Mouse (Mus musculus) liver, embryonic 14.5 days (tissue): ENCODE data around the gene Slc16a4. TPM values are rescaled to one million over a fixed set of nuclear protein-coding genes. Genes with fewer than 3 reads are reported as not detected.

Experiments
- ATAC-seq: fragments of 200-750 bp; cut with Nextera tagmentation; 2 replicates; pipeline ENCODE4 v1.8.0; 2017; ENCODE audit warnings: moderate number of reproducible peaks, mild to moderate bottlenecking, moderate library complexity; ENCODE audit not compliant: insufficient read depth
- DNase-seq, 3 experiments: peaks; one replicate each; pipeline ENCODE4 v3.0.0-alpha.2; 2012 to 2013; ENCODE audit warnings: low read depth in 3 of 3, low spot score in 3 of 3
- H3K27ac ChIP-seq: fragments of 300-500 bp; sonication (generic); 2 replicates; pipeline ENCODE4 v1.5.1; 2014; ENCODE audit warnings: moderate library complexity, mild to moderate bottlenecking, control low read depth, inconsistent platforms
- H3K27me3 ChIP-seq: fragments of 300-500 bp; sonication (generic); 2 replicates; pipeline ENCODE4 v1.6.1; 2014; ENCODE audit warnings: mild to moderate bottlenecking, low read length, moderate library complexity; ENCODE audit not compliant: control insufficient read depth, insufficient read depth
- H3K36me3 ChIP-seq: fragments of 300-500 bp; sonication (generic); replicated peaks from 2 replicates; pipeline ENCODE4 v1.6.1; 2014; ENCODE audit warnings: low read depth; ENCODE audit not compliant: control insufficient read depth, insufficient read depth
- H3K4me1 ChIP-seq, 2 experiments: fragments of 200-500 bp in 1 of 2; fragments of 300-500 bp in 1 of 2; sonication (generic) in 1 of 2; replicated peaks; 2 replicates each; pipeline ENCODE4 v1.6.1; 2012 to 2014; ENCODE audit warnings: antibody characterized with exemption in 1 of 2, inconsistent platforms in 1 of 2, low read length in 1 of 2; ENCODE audit not compliant: control insufficient read depth in 2 of 2, insufficient read depth in 2 of 2
- H3K4me2 ChIP-seq: fragments of 300-500 bp; sonication (generic); 2 replicates; pipeline ENCODE4 v1.6.1; 2014; ENCODE audit warnings: low read depth, mild to moderate bottlenecking, control low read depth, moderate library complexity
- H3K4me3 ChIP-seq, 2 experiments: fragments of 200-500 bp in 1 of 2; fragments of 300-500 bp in 1 of 2; sonication (generic) in 1 of 2; 2 replicates each; pipeline ENCODE4 v1.5.1; 2012 to 2014; ENCODE audit warnings: low read depth in 2 of 2, low read length in 2 of 2, mild to moderate bottlenecking in 2 of 2, control low read depth in 1 of 2, inconsistent platforms in 1 of 2, moderate library complexity in 1 of 2; ENCODE audit not compliant: insufficient read depth in 1 of 2
- H3K9ac ChIP-seq: fragments of 300-500 bp; sonication (generic); replicated peaks from 2 replicates; pipeline ENCODE4 v1.6.1; 2014; ENCODE audit warnings: mild to moderate bottlenecking, control low read depth, moderate library complexity
- H3K9me3 ChIP-seq: fragments of 300-500 bp; sonication (generic); 2 replicates; pipeline ENCODE4 v1.6.1; 2016; ENCODE audit warnings: low read length, mixed read lengths; ENCODE audit not compliant: control insufficient read depth
- CTCF ChIP-seq: IDR thresholded peaks from 2 replicates; pipeline ENCODE4 v1.5.1; 2016; ENCODE audit warnings: antibody characterized with exemption, low read depth, control low read depth
- EP300 ChIP-seq: IDR thresholded peaks from 2 replicates; pipeline ENCODE4 v1.6.1; 2016; ENCODE audit warnings: antibody characterized with exemption, low read depth
- WGBS: fragments of 180-500 bp; shearing (Covaris S2); extraction: QIAGEN DNeasy Blood & Tissue Kit; methylation state at CpG from one replicate; pipeline ENCODE4 v1.1.7; 2014; ENCODE audit not compliant: insufficient replicate concordance; 5-methylcytosine and 5-hydroxymethylcytosine counted together
- polyA plus RNA-seq, 2 experiments: library from polyadenylated mRNA; depleted of rRNA in 1 of 2; stranded (reverse) in 1 of 2; unstranded in 1 of 2; fragments of >200 nt; fragmentation: Nextera tagmentation in 1 of 2; extraction: Ambion mirVana in 1 of 2; gene quantifications; 2 replicates each; pipeline versions ENCODE4 v1.2.1 to v1.2.3; 2012 to 2014

Gene Slc16a4
- polyA plus RNA-seq, 2 experiments = 0.03 to 0.30 TPM

GRCm38 (mm10) chr3:107260956-107261850 is 29.8 kb upstream of the Slc16a4 start:
- no peak for ATAC-seq
- no peak overlapping the region for H3K27ac ChIP-seq
- no peak for DNase-seq

GRCm38 (mm10) chr3:107261851-107262165 is 29.2 kb upstream of the Slc16a4 start:
- H3K4me1 ChIP-seq = no peaks in the 10 kb centered on the region
- TF ChIP-seq CTCF = no peak
- no peak for TF ChIP-seq EP300
- H3K9ac ChIP-seq = no peak overlapping the region
- H3K27me3 ChIP-seq = no peaks in the 10 kb centered on the region
- 58% methylated on average over 7 of the region's 7 CpGs for WGBS
- no peak overlapping the region for H3K4me3 ChIP-seq
- H3K4me2 ChIP-seq = no peak overlapping the region
- ATAC-seq (no peak), DNase-seq (no peak)
- H3K9me3 ChIP-seq = no peaks in the 10 kb centered on the region
- no peak overlapping the region for H3K27ac ChIP-seq
- H3K36me3 ChIP-seq = no peaks in the 10 kb centered on the region

More at GRCm38 (mm10) chr3:107260956-107261850, 29.8 kb upstream of the Slc16a4 start:
- WGBS = 50% methylated on average over 8 of the region's 8 CpGs
- H3K4me3 ChIP-seq = no peak overlapping the region
- H3K27me3 ChIP-seq = no peaks in the 10 kb centered on the region
- no peak overlapping the region for H3K9ac ChIP-seq
- H3K36me3 ChIP-seq = no peaks in the 10 kb centered on the region
- no peaks in the 10 kb centered on the region for H3K9me3 ChIP-seq
- TF ChIP-seq EP300 (no peak), CTCF (no peak)
- H3K4me2 ChIP-seq = no peak overlapping the region
- no peaks in the 10 kb centered on the region for H3K4me1 ChIP-seq

GRCm38 (mm10) chr3:107266814-107267345 is 24.1 kb upstream of the Slc16a4 start:
- Histone ChIP-seq H3K9me3 (no peaks in the 10 kb centered on the region), H3K4me3 (no peak overlapping the region), H3K27ac (no peak overlapping the region), H3K27me3 (no peaks in the 10 kb centered on the region), H3K4me1 (no peaks in the 10 kb centered on the region), H3K9ac (no peak overlapping the region), H3K36me3 (no peaks in the 10 kb centered on the region), H3K4me2 (no peak overlapping the region)
- 64% methylated on average over 2 of the region's 2 CpGs for WGBS
- DNase-seq (no peak), ATAC-seq (no peak)
- TF ChIP-seq EP300 = no peak
- no peak for TF ChIP-seq CTCF

GRCm38 (mm10) chr3:107272433-107272832 is 18.6 kb upstream of the Slc16a4 start:
- ATAC-seq = peak; percentile 52; the same call in 1 of the 2 replicates

DNA sequence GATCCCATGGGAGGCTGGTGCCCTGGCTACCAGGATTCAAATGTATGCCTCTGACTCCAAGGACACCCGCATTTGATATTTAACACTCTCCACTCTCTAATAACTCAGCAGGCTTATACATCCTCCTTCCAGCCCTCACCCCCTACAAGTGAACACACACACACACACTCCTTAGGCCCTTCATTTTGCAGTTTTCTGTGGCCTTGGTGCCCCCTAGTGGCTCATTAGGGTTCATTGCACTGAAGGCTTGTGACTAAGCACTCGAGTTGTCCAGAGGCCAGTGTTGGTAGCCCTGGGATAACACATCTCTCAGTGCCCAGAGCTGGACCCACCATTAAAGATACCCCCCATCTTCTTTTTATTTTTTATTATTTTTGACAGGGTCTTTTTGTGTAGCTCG is 17.2 kb upstream of the Slc16a4 start:
- peak; percentile 28 to 36 (median 33) for DNase-seq
- WGBS = 12% methylated on average over 3 of the region's 3 CpGs

More at GRCm38 (mm10) chr3:107272433-107272832, 18.6 kb upstream of the Slc16a4 start:
- Histone ChIP-seq H3K9ac (no peak overlapping the region), H3K9me3 (no peaks in the 10 kb centered on the region), H3K4me3 (no peak overlapping the region), H3K27me3 (no peaks in the 10 kb centered on the region), H3K27ac (no peak overlapping the region), H3K4me1 (peaks cover 0 to 4% of the 10 kb centered on the region in 2 experiments; a peak in 1 of 4 replicates), H3K36me3 (no peaks in the 10 kb centered on the region), H3K4me2 (no peak overlapping the region)
- no peak for TF ChIP-seq EP300
- no peak for TF ChIP-seq CTCF
- no peak for DNase-seq
- 41% methylated on average over 3 of the region's 3 CpGs for WGBS

More for the DNA sequence above, 17.2 kb upstream of the Slc16a4 start:
- Histone ChIP-seq H3K4me3 (no peak overlapping the region), H3K27ac (no peak overlapping the region), H3K9me3 (no peaks in the 10 kb centered on the region), H3K4me2 (no peak overlapping the region), H3K9ac (no peak overlapping the region), H3K4me1 (peaks cover 0 to 7% of the 10 kb centered on the region in 2 experiments; a peak in 1 of 4 replicates), H3K36me3 (no peaks in the 10 kb centered on the region), H3K27me3 (no peaks in the 10 kb centered on the region)
- ATAC-seq = 0 out of 2 replicates have a peak, but pooled peaks have one; percentile 35
- TF ChIP-seq EP300 = no peak
- TF ChIP-seq CTCF = peak; percentile 88
